In genomic region chr6:36806906-36807305, GRCm38 (mm10) we compare ENCODE assay signal across 11 mouse cellular contexts. TPM values are rescaled to one million over a fixed set of nuclear protein-coding genes. Genes with fewer than 3 reads are reported as not detected.
DNase-seq lines count a peak whose midpoint lies in the region; ATAC-seq lines count a peak whose summit lies in the region.
"Had no signal": no experiment of that assay in that cellular context is flagged by ENCODE, and none has a peak within 500 bp of the region (broad histone marks: within the 10 kb centered on the region; RNA-seq: fewer than 3 reads in every experiment).

No protein-coding gene starts in this region.

- H3K36me3 ChIP-seq in liver, embryonic 11.5 days (ENCODE audit: control insufficient read depth, insufficient read depth, low read length), result no peaks in the 10 kb centered on the region; the same call in 1 of the 2 replicates
- H3K36me3 ChIP-seq in liver, embryonic 12.5 days, result no peaks in the 10 kb centered on the region
- H3K36me3 ChIP-seq in midbrain, embryonic 10.5 days, result peaks cover 45% of the 10 kb centered on the region

- no peaks in the 10 kb centered on the region for H3K4me1 ChIP-seq in liver, embryonic 11.5 days (replicated peaks; ENCODE audit: control insufficient read depth, insufficient read depth, low read length)
- no peaks in the 10 kb centered on the region for H3K4me1 ChIP-seq in liver, embryonic 12.5 days
- peaks cover 41% of the 10 kb centered on the region for H3K4me1 ChIP-seq in midbrain, embryonic 10.5 days

- no peaks in the 10 kb centered on the region for H3K9me3 ChIP-seq in liver, embryonic 11.5 days (ENCODE audit: control insufficient read depth, low read length)
- no peaks in the 10 kb centered on the region for H3K9me3 ChIP-seq in liver, embryonic 12.5 days (replicated peaks)
- H3K9me3 ChIP-seq in midbrain, embryonic 10.5 days (replicated peaks), result no peaks in the 10 kb centered on the region

- H3K27ac ChIP-seq in liver, embryonic 11.5 days (ENCODE audit: low read depth, low read length), result no peak overlapping the region
- no peak overlapping the region for H3K27ac ChIP-seq in liver, embryonic 12.5 days
- H3K27ac ChIP-seq in midbrain, embryonic 10.5 days (replicated peaks), result no peak overlapping the region

- H3K4me2 ChIP-seq in liver, embryonic 11.5 days, result peak overlapping the region; percentile 37; the same call in 1 of the 2 replicates
- no peak overlapping the region for H3K4me2 ChIP-seq in liver, embryonic 12.5 days

- no peaks in the 10 kb centered on the region for H3K27me3 ChIP-seq in liver, embryonic 11.5 days (replicated peaks; ENCODE audit: control insufficient read depth, insufficient read depth, low read length)
- peaks cover 11% of the 10 kb centered on the region; the same call in 1 of the 2 replicates for H3K27me3 ChIP-seq in liver, embryonic 12.5 days (replicated peaks)
- peaks cover 44% of the 10 kb centered on the region for H3K27me3 ChIP-seq in midbrain, embryonic 10.5 days (ENCODE audit: low read depth, poor library complexity, severe bottlenecking)

- intact Hi-C loops in left cerebral cortex, postnatal 36 days (cut with DNase I), result loop anchor here (2.0 to 5.0 kb wide), 2 partner anchors 45 to 116 kb away; no protein-coding TSS in a partner anchor

- no peak overlapping the region for H3K9ac ChIP-seq in liver, embryonic 11.5 days (ENCODE audit: low read depth, low read length)
- H3K9ac ChIP-seq in liver, embryonic 12.5 days, result no peak overlapping the region

- no peak overlapping the region for H3K4me3 ChIP-seq in liver, embryonic 11.5 days (ENCODE audit: low read depth, low read length)
- H3K4me3 ChIP-seq in liver, embryonic 12.5 days, result no peak overlapping the region
- peak overlapping the region; percentile 20; the same call in 1 of the 2 replicates for H3K4me3 ChIP-seq in midbrain, embryonic 10.5 days
- H3K4me3 ChIP-seq: myocyte had no signal

- DNase-seq in adrenal gland, postnatal 36 days, result peak; percentile 46 to 49
- DNase-seq in adrenal gland, postnatal 14 days, result no peak
- DNase-seq in liver, embryonic 11.5 days (ENCODE audit: low spot score), result no peak
- DNase-seq in midbrain, embryonic 10.5 days (ENCODE audit: low spot score), result no peak
- no peak for DNase-seq in urinary bladder, postnatal 25 days (ENCODE audit: low spot score)
- no peak for DNase-seq in urinary bladder, adult 2 months (ENCODE audit: low spot score)
- DNase-seq in left cerebral cortex, postnatal 36 days (ENCODE audit: low spot score in 2 of 2), result no peak
- DNase-seq: cerebellum, postnatal 10 days; lung, adult 2 months had no signal

- WGBS in liver, embryonic 11.5 days, result 74% methylated on average over 6 of the region's 6 CpGs
- 66% methylated on average over 6 of the region's 6 CpGs for WGBS in liver, embryonic 12.5 days (ENCODE audit: insufficient replicate concordance)
- WGBS in midbrain, embryonic 10.5 days, result 88% methylated on average over 6 of the region's 6 CpGs

- no peak for ATAC-seq in liver, embryonic 11.5 days (replicated peaks; ENCODE audit: low FRiP score)
- no peak for ATAC-seq in liver, embryonic 12.5 days

RNA-seq across cellular contexts. Expression of gene Ptn, which starts 3.1 kb away (rescaled TPM):
- 10 to 100 TPM; 82.6 to 83.9 TPM for total RNA-seq in adrenal gland, postnatal 36 days (2021)
- total RNA-seq in adrenal gland, postnatal 14 days (2021), result 58.7 and 59.5 TPM in 2 replicates
- 232 and 261 TPM in 2 replicates for polyA plus RNA-seq in liver, embryonic 11.5 days (2014; fragmentation: Nextera tagmentation; extraction: Ambion mirVana)
- 59.8 and 89.1 TPM in 2 replicates for polyA plus RNA-seq in liver, embryonic 12.5 days (2016; fragmentation: Nextera tagmentation; extraction: Ambion mirVana)
- polyA plus RNA-seq in midbrain, embryonic 10.5 days (2016; fragmentation: Nextera tagmentation; extraction: Ambion mirVana), result 154 and 174 TPM in 2 replicates
- 23.6 and 25.7 TPM in 2 replicates for polyA plus RNA-seq in urinary bladder, adult 2 months (2012; rRNA removed)
- total RNA-seq in left cerebral cortex, postnatal 36 days (2021), result 100 to 1,000 TPM; 406 to 414 TPM

Comparison
In these comparisons a context has a peak if more than half of its experiments do, and no peak if none do; other contexts are left out.
1. DNase-seq: peak in adrenal gland, postnatal 36 days (2 of 2); none in adrenal gland, postnatal 14 days (single experiment), liver, embryonic 11.5 days (single experiment), midbrain, embryonic 10.5 days (single experiment), urinary bladder, postnatal 25 days (single experiment), urinary bladder, adult 2 months (single experiment) and left cerebral cortex, postnatal 36 days (0 of 2).